Mouse (Mus musculus) c-Kit-positive CD71-positive TER-119-positive erythroid progenitor cells, embryonic 14.5 days (primary cell): Measurements from ENCODE around the gene Tufm.
A peak's percentile ranks its signal among the peaks of the same experiment; 100 is the strongest.
"Not testable (repeated sequence)": the region's sequence is repeated elsewhere in the genome, so short reads cannot be mapped to it uniquely, and the experiment has no call there.

Source experiments
- DNase-seq: peaks from one replicate; pipeline ENCODE4 v3.0.0-alpha.2; 2013; ENCODE audit warnings: low spot score

The Tufm gene

GRCm38 (mm10) chr7:126465246-126466030, 21.7 kb upstream of the Tufm start:
- no peak for DNase-seq

DNA sequence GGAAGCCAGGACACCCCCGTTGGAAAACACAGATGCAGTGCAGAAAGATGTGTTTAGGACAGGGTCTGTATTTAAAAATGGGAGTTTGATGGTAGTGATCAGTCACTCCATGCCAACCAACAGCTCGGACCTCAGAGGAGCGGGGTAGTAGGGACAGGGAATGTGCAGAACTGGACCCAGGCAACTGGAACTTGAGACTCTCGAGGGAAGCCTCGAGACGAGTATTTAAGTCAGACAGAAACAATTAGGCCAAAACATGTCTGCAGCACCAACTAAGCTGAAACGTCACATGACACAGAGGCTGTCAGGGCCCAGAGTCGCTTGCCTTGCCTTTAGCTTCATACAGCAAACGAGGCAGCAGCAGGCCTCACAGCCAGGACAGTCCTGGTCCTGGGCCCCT, 21.0 kb upstream of the Tufm start:
- no peak for DNase-seq

DNA sequence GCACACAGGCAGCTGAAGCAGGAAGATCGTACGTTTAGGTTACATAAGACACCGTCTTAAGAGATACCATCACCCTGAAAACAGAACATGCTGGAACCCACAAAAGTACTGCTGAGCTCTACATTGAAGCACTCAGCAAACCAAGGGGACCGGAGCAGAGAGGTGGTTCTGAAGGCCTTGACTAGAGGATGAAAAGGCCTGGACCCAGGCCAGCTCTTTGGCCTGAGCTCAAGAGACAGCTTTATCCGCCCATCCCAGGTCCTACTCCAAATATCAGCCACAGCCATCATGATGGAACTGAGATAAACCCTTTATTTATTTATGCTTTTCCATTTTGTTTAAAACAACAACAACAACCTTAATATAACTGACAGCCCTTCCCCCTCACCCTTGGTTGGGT, 20.5 kb upstream of the Tufm start:
- no peak for DNase-seq

GRCm38 (mm10) chr7:126467271-126467670, 19.9 kb upstream of the Tufm start:
- DNase-seq = peak; percentile 67

DNA sequence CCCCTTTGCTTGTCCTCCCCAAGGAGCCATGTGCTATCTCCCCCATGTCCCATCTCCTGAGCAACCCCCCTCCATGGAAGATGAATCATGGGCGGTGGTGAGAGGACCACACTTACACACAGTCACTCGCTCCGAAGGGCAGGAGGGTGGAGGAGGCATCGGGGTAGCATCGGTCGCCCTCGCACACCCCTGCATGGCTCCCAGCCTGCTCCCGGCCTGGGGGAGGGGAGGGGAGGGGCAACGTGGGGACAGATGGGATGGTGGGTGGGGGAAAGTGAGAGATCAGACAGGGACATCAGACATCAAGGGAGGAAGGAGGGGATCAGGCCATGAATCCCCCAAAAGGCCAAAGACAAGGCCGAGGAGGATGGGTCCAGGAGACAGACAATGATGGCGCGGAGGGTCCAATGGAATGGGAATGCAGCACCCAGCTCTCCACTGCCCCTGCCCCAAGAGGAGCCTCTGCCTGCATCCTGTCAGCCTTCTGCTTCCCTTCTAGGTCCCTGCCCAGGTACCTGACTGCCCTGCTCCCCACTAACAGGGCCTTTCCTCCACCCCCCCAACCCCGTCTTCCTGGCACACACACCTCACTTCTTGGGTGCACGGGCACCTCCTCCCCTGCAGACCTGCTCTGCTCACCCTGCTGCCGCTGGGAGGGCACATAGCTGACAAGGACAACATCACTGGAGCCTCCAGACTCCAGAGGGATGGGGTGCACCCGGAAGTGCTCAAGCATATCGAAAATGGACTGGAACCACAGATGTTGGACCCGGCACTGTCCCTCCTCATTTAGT, 19.1 kb upstream of the Tufm start:
- DNase-seq = no peak

DNA sequence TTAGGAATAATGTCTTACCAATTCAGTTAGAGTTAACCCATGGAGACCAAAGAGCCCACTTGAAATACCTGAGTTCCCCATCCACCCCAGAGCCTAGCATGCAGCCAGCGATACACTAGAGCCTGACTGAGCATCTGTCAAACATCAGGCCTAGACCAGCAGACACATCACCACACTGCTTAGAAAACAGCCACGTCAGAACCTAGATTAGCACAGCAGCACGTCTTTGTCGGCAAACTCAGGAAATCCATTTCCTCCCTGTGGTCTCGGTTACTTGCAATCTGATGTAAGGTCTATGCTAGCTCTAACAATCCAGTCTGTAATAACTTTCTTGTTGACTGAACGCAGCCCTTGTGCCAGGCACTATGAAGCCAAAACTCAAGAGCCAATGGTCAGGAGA, 17.1 kb upstream of the Tufm start:
- no peak for DNase-seq

GRCm38 (mm10) chr7:126471361-126471760, 15.8 kb upstream of the Tufm start:
- DNase-seq = no peak

- DNase-seq = no peak
These were observed 15.3 kb upstream of the Tufm start for GRCm38 (mm10) chr7:126471853-126472252.

DNA sequence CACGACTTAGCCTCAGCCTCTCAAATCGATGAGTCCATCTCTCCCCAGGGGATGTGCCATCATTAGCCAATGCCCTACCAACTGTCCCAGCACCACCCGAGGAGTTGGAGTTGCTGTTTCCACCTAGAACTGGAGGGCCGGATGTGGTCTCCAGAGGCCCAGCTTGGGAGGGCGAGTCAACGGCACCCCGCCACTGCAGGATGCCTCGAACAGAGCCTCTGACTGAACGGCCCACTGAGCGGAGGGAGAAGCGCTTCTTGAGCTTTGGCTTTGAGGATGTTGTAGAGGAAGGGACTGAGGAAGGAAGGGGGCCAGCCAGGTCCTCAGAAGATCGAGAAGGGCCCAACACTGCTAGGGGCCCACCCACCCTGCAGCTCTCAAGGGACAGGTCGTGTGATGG, 14.9 kb upstream of the Tufm start:
- no peak for DNase-seq

GRCm38 (mm10) chr7:126472713-126473112, 14.4 kb upstream of the Tufm start:
- DNase-seq = no peak

- no peak for DNase-seq
These were observed 13.6 kb upstream of the Tufm start for GRCm38 (mm10) chr7:126473470-126474086.

DNA sequence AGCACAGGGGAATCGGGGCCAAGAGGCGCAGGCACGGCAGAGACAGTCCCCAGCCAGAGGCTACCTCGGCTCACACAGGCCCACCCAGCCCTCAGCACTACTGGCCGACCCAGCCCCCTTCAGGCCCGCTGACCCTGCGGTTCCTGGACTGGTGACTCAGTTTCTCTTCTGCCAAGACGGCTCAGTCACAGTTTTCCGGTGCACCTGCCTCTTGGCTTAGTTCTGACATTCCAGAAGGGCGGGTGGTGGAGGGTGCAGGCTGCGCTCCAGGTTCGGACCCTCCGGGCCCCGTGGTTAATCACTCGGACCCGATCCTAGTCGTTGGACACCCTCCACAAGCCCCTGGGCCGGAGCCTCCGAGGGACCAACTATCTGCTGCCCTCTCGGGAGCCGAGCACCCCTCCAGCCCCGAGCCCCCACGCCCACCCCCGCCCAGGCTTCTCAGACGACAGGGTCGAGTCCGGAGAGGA, 12.6 kb upstream of the Tufm start:
- DNase-seq = no peak

DNA sequence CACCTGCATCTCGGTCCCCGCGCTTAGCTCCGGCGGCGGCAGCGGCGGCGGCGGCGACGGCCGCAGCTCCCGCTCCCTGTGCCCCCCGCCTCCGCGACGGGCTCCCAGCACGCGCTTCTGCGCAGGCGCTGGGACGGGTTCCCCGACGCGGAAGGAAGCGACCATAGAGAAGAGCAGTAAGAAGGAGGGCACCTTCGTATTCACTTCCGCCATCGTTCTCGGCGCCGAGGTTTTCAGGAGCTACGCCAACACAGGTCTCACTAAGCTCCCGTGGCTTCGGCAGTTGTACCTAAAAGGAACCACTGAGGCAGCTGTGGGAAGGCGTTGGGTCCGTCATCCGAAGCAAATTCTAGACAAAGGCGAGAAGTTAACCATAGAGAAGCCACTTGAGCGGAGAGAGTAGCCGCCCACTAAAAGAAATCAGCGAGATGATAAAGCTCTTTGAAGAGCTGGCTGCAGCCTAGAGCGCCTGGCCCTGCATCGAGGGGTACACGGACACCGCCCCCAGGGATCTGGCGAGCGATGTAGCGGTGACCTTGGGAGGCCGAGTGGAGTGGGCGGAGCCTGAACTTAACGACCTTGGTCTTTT, 12.1 kb upstream of the Tufm start, which contains the start of gene Sh2b1:
Gene Sh2b1, minus strand, starts transcription at position 432 of the 589 bp plus-strand sequence.
- DNase-seq = peak; percentile 81

DNA sequence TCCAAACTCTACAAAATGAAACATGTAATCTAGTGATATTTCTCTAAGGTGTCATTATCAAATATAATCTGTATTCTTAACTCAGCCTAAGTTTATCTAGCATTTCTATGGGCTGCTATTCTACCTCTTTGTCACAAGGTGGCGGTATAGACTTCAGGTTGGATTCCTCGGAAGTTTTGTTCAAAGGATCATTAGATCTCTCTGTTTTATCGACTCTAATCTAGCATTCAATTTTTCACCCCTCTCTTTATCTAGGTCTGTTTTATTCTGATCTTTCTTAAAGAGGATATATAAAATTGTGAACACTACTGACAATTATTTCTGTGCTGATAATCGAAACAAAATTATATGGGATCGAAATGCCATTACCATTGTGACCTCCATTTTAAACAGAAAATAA, 5.5 kb upstream of the Tufm start:
- DNase-seq = no peak

DNA sequence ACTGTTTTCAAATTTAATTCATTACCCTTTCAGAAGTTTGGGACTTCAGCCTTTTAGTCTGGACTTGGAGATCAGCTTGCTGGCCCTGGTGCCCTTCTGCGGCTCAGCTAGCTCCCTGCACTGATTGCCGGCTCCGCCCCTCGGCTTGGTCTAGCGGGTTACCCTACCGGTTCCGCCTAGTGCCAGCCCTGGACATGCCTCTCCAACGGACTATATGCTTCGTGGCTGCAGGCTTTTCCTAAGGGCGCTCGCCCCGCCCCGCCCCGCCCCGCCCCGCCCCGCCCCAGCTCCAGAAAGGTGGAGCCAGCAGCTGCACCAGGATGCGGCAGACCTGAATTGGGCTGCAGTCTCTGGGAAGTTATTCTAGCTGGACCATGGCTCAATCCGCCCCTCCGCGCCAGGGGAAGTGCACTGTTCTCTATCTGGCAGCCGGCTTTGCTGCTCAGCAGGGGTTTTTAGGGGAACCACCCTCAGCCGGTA, 4.7 kb upstream of the Tufm start:
- peak; percentile 60 for DNase-seq

- not testable (repeated sequence) for DNase-seq
These were observed 640 bp downstream of the Tufm start for GRCm38 (mm10) chr7:126487617-126488385.

DNA sequence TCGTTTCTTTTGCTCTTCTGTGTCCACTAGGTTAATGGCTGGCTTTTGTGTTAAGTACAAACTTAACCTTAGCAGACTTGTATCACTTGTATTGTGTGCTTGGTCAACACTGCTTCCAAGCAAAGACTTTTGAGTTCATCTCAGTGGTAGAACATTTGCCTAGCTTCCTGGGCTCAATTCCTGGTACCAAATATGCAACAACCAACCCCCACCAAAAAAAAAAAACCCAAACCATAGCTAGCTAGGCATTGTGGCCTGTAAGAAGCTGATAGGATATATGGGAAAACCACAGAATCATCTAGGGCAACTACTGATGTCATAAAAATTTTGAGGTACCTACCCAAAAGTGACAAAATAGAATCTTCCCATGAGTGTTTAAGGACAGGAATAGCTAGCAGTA, 3.8 kb downstream of the Tufm start:
- DNase-seq = no peak

- no peak for DNase-seq
These were observed 4.8 kb downstream of the Tufm start for GRCm38 (mm10) chr7:126491973-126492372.

- no peak for DNase-seq
These were observed 7.0 kb downstream of the Tufm start for GRCm38 (mm10) chr7:126494120-126494519.

GRCm38 (mm10) chr7:126496475-126496874, 9.3 kb downstream of the Tufm start:
- DNase-seq = no peak

GRCm38 (mm10) chr7:126497966-126498365, 10.8 kb downstream of the Tufm start:
- no peak for DNase-seq
